Mouse (Mus musculus) stomach, embryonic 15.5 days (tissue): ENCODE data around the gene Ltb. TPM values are rescaled to one million over a fixed set of nuclear protein-coding genes. Genes with fewer than 3 reads are reported as not detected.
"Not testable (repeated sequence)": the region's sequence is repeated elsewhere in the genome, so short reads cannot be mapped to it uniquely, and the experiment has no call there.

Source experiments
- ATAC-seq: fragments of 200-750 bp; cut with Nextera tagmentation; 2 replicates; pipeline ENCODE4 v1.8.0; 2017; ENCODE audit warnings: low read depth, moderate number of reproducible peaks, moderate TSS enrichment; ENCODE audit not compliant: insufficient read depth, low FRiP score
- H3K27ac ChIP-seq: fragments of 300-500 bp; sonication (generic); 2 replicates; pipeline ENCODE4 v1.5.1; 2015; ENCODE audit warnings: mild to moderate bottlenecking, inconsistent platforms
- H3K27me3 ChIP-seq: fragments of 300-500 bp; sonication (generic); replicated peaks from 2 replicates; pipeline ENCODE4 v1.6.1; 2015; ENCODE audit warnings: inconsistent platforms
- H3K36me3 ChIP-seq: fragments of 300-500 bp; sonication (generic); 2 replicates; pipeline ENCODE4 v1.6.1; 2015; ENCODE audit warnings: inconsistent platforms
- H3K4me1 ChIP-seq: fragments of 300-500 bp; sonication (generic); 2 replicates; pipeline ENCODE4 v1.6.1; 2015; ENCODE audit warnings: inconsistent platforms
- H3K4me2 ChIP-seq: fragments of 300-500 bp; sonication (generic); 2 replicates; pipeline ENCODE4 v1.6.1; 2015; ENCODE audit warnings: mild to moderate bottlenecking, inconsistent platforms
- H3K4me3 ChIP-seq: fragments of 300-500 bp; sonication (generic); replicated peaks from 2 replicates; pipeline ENCODE4 v1.5.1; 2015; ENCODE audit warnings: inconsistent platforms
- H3K9ac ChIP-seq: fragments of 300-500 bp; sonication (generic); 2 replicates; pipeline ENCODE4 v1.6.1; 2015; ENCODE audit warnings: inconsistent platforms
- H3K9me3 ChIP-seq: fragments of 300-500 bp; sonication (generic); 2 replicates; pipeline ENCODE4 v1.6.1; 2016; ENCODE audit warnings: inconsistent platforms
- WGBS: fragments of 180-500 bp; shearing (Covaris S2); methylation state at CpG from one replicate; pipeline ENCODE4 v1.1.7; 2015; 5-methylcytosine and 5-hydroxymethylcytosine counted together
- polyA plus RNA-seq: library from polyadenylated mRNA; unstranded; fragments of >200 nt; fragmentation: Nextera tagmentation; extraction: Ambion mirVana; gene quantifications from 2 replicates; pipeline ENCODE4 v1.2.1, GENCODE M21; 2015

Gene Ltb
- polyA plus RNA-seq, 1 experiment from 2014 or later: 5.5 TPM

DNA sequence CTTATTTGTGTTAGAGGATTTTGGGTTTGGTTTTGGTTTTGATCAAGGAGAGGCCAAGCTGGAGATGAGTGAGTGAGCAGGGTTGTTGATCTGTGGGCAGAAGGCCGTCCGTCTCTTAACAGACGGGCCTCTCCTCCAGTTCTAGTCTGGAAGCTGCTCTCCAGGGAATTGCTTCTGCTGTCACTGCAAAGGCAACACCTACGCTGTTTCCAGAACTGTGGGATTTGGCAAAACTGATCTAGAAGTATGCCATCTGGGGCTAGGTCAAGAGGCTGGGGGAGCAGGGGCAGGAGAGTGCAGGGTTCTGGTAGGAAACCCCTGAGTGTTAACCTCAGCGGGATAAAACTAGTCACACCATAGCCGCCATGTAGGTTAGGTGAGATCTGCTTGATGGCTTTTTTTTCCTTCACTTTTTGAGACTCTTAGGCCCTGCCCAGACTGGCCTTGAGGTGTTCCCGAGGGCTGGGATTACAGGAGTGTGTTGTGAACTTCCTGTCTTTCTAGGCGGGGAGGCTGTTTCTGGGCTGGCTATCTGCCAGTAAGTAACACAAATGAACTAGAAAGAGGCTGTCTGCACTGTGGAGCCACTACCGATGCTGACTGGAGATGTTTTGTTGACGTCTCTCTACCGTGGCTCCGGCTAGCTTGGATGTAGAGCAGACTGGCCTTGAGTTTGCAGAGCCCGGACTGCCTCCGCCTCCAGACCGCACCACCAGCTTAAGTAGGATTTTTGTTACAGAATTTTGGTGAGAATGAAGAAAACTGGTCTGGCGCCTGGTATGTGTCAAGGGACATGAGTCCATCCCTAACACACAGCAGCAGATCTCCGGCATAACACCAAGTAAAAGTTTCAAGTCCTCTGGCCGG lies 39.1 kb downstream of the Ltb start, which contains the start of gene Atp6v1g2:
Gene Atp6v1g2 (plus strand): TSS at position 547 of the 867 bp plus-strand sequence.
- H3K27me3 ChIP-seq: no peaks in the 10 kb centered on the region
- peak within 1 kb of the TSS; percentile 58; the same call in 1 of the 2 replicates for H3K4me3 ChIP-seq
- H3K9me3 ChIP-seq: no peaks in the 10 kb centered on the region
- peaks cover 13% of the 10 kb centered on the region for H3K36me3 ChIP-seq
- H3K27ac ChIP-seq: peak within 1 kb of the TSS; percentile 95
- peak within 1 kb of the TSS; percentile 79 for H3K4me2 ChIP-seq
- ATAC-seq: no peak
- peak within 1 kb of the TSS; percentile 22; the same call in 1 of the 2 replicates for H3K9ac ChIP-seq
- WGBS: 38% methylated on average over 18 of the region's 18 CpGs
- peaks cover 39% of the 10 kb centered on the region for H3K4me1 ChIP-seq

DNA sequence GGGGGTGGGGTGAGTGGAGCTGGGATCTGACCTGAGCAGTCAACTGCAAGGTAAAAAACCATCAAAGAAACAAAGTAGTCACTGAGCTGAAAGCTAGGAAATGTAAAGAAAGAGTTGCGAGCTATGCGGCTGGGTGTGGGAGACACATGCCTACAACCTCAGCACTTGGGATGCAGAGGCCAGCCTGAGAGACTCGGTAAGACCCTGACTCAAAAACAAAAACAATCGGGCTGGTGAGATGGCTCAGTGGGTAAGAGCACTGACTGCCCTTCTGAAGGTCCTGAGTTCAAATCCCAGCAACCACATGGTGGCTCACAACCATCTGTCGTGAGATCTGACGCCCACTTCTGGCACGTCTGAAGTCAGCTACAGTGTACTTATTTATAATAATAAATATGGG lies 39.9 kb downstream of the Ltb start:
- Histone ChIP-seq H3K36me3 (peaks cover 12% of the 10 kb centered on the region), H3K4me1 (peaks cover 39% of the 10 kb centered on the region), H3K27ac (peak overlapping the region; percentile 95), H3K4me2 (peak overlapping the region; percentile 79), H3K4me3 (peak overlapping the region; percentile 58; the same call in 1 of the 2 replicates)
- WGBS: 78% methylated on average over 7 of the region's 7 CpGs
- H3K27me3 ChIP-seq, H3K9me3 ChIP-seq, H3K9ac ChIP-seq, ATAC-seq: not testable (repeated sequence)

DNA sequence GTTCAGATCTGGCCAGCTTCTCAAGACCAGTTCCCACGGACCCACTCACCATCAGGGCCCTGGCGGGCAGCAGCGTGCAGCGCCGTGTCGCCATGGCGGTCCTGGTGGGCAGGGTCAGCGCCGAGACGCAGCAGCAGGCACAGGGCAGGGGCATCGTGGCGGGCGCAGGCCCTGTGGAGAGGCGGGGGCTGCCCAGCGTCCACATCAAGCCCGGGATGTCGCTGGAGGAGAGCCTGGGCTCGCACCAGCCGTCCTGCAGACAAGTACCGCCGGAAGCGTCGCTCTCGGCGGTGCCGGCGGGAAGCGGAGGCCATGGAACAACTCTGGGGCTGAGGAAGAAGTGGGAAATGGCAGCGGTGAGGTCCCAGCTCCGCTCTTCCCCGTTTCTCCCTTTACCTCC lies 40.7 kb downstream of the Ltb start:
- Histone ChIP-seq H3K4me1 (peaks cover 34% of the 10 kb centered on the region), H3K27ac (peak overlapping the region; percentile 95), H3K27me3 (no peaks in the 10 kb centered on the region), H3K4me2 (peak overlapping the region; percentile 79), H3K36me3 (peaks cover 5% of the 10 kb centered on the region; the same call in 1 of the 2 replicates), H3K4me3 (peak overlapping the region; percentile 58), H3K9ac (peak overlapping the region; percentile 70), H3K9me3 (no peaks in the 10 kb centered on the region)
- ATAC-seq: no peak
- WGBS: 2% methylated on average over 31 of the region's 31 CpGs

DNA sequence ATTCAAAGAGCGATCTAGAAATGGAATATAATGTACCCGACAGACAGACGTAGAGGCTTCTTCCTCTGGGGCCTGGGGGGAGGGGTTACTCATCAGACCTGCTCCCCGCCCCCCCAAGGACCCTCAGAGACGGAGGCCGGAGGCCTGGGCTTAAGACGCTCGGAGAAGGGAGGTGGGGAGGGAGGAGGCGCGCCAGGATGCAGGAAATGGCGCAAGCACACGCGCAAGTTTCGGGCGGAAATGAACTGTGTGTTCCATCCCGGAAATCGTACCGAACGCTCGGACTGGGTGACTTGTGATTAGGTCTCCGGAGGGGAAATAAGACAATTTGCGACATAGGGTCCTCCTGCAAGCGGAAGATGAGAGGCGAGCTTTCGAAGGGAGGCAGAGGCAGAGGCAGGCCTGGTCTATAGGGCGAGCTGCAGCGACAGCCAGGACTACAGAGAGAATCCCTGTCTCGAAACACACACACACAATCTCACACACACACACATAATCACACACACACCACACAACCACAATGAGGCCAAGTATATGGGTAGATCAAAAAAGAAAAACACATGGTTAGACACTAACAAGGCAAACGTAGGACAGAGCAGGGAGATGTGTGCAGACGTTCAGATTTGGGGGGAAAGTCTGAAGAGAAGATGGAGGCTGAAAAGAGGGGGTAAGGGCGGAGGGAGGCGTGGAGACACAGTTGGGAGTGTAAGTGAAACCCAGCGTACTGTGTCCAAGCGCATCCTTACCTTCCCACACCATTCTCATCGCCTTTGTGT lies 41.6 kb downstream of the Ltb start, which contains the start of gene Nfkbil1:
Gene Nfkbil1 (minus strand): TSS at position 179 of the 776 bp plus-strand sequence.
- H3K4me1 ChIP-seq: peaks cover 41% of the 10 kb centered on the region
- peak within 1 kb of the TSS; percentile 79 for H3K4me2 ChIP-seq
- no peaks in the 10 kb centered on the region for H3K9me3 ChIP-seq
- under 1% methylated on average over 35 of the region's 35 CpGs for WGBS
- H3K9ac ChIP-seq: peak within 1 kb of the TSS; percentile 70
- H3K4me3 ChIP-seq: peak within 1 kb of the TSS; percentile 58
- peak; percentile 80 for ATAC-seq
- no peaks in the 10 kb centered on the region for H3K27me3 ChIP-seq
- H3K36me3 ChIP-seq: peaks cover 5% of the 10 kb centered on the region; the same call in 1 of the 2 replicates
- H3K27ac ChIP-seq: peak within 1 kb of the TSS; percentile 95

DNA sequence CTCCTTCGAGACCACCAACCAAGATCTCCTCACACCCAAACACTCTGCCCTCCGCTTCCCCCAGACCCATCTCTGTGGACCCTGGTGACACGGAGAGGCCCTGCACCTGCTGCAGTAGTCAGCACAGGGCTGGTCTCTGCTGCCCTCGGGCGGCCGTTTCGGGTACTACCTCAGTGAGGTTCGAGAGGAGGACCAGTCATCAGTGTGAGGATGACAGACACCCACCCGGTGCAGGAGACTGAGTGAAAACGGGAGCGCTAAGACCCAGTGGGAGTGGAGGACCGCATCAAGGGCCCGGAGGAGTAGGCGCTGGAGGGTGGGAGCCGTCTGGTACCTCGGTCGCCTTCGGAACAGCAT lies 42.1 kb downstream of the Ltb start:
- H3K4me3 ChIP-seq: peak overlapping the region; percentile 58
- H3K27me3 ChIP-seq: no peaks in the 10 kb centered on the region
- peak overlapping the region; percentile 79 for H3K4me2 ChIP-seq
- under 1% methylated on average over 18 of the region's 18 CpGs for WGBS
- H3K27ac ChIP-seq: peak overlapping the region; percentile 95
- peak overlapping the region; percentile 17; the same call in 1 of the 2 replicates for H3K9ac ChIP-seq
- H3K4me1 ChIP-seq: peaks cover 43% of the 10 kb centered on the region
- peaks cover under 1% of the 10 kb centered on the region; the same call in 1 of the 2 replicates for H3K36me3 ChIP-seq
- no peaks in the 10 kb centered on the region for H3K9me3 ChIP-seq
- ATAC-seq: peak; percentile 57

DNA sequence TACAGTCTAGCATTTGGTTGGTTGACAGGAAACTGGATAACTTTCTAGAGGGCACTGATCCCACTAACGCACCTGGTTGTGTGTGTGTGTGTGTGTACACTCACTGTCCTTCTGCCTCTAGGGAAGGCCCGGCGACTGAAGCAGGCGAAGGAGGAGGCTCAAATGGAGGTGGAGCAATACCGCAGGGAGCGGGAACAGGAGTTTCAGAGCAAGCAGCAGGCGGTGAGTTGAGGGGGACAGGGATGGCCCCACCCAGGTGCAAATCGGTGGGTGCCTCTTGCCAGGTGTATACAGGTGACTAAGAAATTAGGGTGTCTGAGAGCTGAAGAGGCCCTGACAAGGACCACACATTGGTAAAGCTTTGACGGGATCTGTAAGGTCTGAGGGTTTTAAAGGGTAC lies 42.8 kb downstream of the Ltb start:
- no peaks in the 10 kb centered on the region for H3K9me3 ChIP-seq
- H3K27me3 ChIP-seq: no peaks in the 10 kb centered on the region
- ATAC-seq: no peak
- WGBS: 80% methylated on average over 9 of the region's 9 CpGs
- H3K4me1 ChIP-seq: peaks cover 39% of the 10 kb centered on the region
- H3K36me3 ChIP-seq: no peaks in the 10 kb centered on the region
- H3K4me3 ChIP-seq: no peak overlapping the region
- H3K4me2 ChIP-seq: no peak overlapping the region
- no peak overlapping the region for H3K27ac ChIP-seq
- no peak overlapping the region for H3K9ac ChIP-seq

DNA sequence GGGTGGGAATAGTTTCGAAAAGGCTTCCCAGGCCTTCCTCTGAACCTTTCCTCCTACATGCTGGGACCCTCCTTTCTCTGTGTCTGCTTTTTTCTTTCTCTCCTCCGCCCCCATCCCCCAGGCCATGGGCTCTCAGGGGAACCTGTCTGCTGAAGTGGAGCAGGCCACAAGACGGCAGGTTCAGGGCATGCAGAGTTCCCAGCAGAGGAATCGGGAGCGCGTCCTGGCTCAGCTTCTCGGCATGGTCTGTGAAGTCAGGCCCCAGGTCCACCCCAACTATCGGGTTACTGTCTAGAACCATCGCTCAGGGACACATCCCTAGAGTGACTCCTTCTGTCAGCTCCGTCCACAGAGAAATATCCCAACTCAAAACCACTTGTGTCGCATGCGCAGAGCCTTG lies 43.3 kb downstream of the Ltb start:
- no peak overlapping the region for H3K9ac ChIP-seq
- no peak overlapping the region for H3K27ac ChIP-seq
- WGBS: 90% methylated on average over 12 of the region's 12 CpGs
- H3K4me2 ChIP-seq: no peak overlapping the region
- peaks cover 34% of the 10 kb centered on the region for H3K4me1 ChIP-seq
- H3K4me3 ChIP-seq: no peak overlapping the region
- no peaks in the 10 kb centered on the region for H3K27me3 ChIP-seq
- H3K36me3 ChIP-seq: no peaks in the 10 kb centered on the region
- no peak for ATAC-seq
- no peaks in the 10 kb centered on the region for H3K9me3 ChIP-seq

DNA sequence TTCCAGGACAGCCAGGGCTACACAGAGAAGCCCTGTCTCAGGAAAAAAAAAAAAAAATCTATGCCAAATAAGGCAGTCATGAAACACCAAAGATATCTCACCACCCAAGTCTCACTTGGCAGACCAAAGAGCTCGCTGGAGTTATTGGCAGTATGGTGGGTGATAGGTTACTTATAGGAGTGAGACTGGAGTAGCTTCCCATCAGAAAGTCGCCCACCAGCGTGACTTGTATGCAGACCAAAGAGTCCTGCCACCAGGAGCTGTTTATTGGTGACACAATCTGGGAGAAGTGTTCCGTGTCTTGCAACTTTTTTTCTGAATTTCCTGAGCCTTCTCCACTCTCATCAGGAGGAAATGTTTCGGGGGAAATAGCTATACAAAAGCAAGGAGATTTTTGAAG lies 45.5 kb downstream of the Ltb start:
- H3K36me3 ChIP-seq: peaks cover 7% of the 10 kb centered on the region; the same call in 1 of the 2 replicates
- H3K27me3 ChIP-seq: no peaks in the 10 kb centered on the region
- H3K4me1 ChIP-seq: peaks cover 32% of the 10 kb centered on the region
- H3K27ac ChIP-seq: peak overlapping the region; percentile 99; the same call in 1 of the 2 replicates
- no peak overlapping the region for H3K4me3 ChIP-seq
- 75% methylated on average over 5 of the region's 5 CpGs for WGBS
- no peak for ATAC-seq
- H3K9ac ChIP-seq: no peak overlapping the region
- H3K9me3 ChIP-seq: no peaks in the 10 kb centered on the region
- H3K4me2 ChIP-seq: no peak overlapping the region

DNA sequence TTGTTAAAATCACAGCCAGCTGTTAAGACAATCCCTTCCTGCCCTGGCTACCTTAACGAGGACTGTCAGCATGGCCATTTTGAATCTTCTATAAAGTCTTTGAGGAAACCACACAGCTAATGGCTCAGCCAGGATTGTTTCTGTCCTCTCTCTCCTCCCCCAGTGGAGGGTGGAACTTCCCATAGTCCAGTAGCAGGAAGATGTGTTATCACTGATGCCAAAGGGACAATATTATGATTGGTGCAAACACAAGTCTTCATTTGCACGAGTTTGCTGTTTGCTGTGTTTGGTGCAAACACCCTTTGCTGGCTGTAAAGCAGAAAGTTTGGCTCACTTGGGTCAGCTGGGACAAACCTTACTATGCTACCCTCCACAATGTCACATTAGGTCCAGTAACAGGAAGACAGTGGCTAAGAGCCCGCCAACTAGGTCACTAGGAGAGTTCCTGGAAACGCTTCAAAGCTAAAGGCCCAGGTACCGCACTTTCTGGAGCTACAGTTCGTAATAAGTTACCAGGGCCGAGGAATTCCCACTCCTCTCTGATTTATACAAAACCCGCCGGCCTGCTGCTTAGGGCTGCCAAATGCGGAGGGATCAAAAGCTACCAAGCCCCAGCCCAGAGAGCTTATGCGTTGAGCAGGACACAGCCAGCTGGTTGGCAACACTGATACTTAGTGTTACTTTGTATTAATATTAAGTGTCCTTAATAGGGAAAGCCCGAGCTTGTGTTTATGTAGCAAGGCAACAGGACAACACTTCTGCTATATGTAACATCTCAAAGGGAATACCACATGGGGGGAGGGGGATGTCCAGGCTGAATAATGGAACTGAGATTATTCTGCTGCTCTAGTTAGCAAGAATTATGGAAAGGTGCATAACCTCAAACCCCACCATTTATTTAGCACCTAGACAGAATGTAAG lies 46.4 kb downstream of the Ltb start:
- Histone ChIP-seq H3K27me3 (no peaks in the 10 kb centered on the region), H3K27ac (peak overlapping the region; percentile 99), H3K4me2 (peak overlapping the region; percentile 81), H3K9ac (peak overlapping the region; percentile 10; the same call in 1 of the 2 replicates), H3K36me3 (peaks cover 16% of the 10 kb centered on the region), H3K4me3 (peak overlapping the region; percentile 70), H3K4me1 (peaks cover 41% of the 10 kb centered on the region), H3K9me3 (no peaks in the 10 kb centered on the region)
- 22% methylated on average over 12 of the region's 12 CpGs for WGBS
- ATAC-seq: peak; percentile 6; the same call in 1 of the 2 replicates

DNA sequence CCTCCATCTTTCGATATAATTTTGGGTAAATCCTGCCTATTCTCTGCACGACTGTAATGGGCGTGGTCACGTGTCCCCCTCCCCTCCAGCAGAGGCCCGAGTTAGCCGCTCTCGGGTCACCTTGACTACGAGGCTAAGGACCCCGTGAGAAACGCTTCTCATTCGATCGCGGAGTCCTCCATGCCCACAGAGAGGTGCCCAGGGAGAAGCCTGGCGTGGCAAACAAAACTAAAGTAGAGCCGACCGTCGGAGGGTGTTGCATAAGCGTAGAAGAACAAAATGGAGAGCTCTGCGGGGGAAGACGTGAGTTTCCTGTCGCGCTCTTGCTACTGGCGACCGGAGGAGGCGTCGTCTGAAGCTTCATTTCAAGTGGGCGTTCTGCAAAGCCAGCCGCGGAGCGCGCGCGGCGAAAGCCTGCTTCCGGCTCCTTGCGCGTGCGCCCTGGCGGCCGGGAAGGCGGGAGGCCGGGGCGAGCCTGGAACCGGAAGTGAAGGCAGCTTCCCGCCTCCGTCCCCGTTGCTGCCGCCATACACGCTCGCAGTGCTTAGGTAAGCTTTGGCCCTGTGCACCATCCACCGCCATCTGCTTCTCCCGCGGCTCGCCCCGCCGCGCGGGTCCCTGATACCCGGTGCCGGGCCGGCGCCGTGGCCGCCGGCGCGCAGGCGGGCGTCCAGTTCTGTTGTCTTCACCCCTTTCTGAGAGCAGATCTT lies 47.2 kb downstream of the Ltb start, which contains the start of gene Ddx39b:
Gene Ddx39b (plus strand): TSS at position 442 of the 710 bp plus-strand sequence.
- H3K4me2 ChIP-seq: peak within 1 kb of the TSS; percentile 81
- peak within 1 kb of the TSS; percentile 93 for H3K9ac ChIP-seq
- H3K9me3 ChIP-seq: no peaks in the 10 kb centered on the region
- H3K4me3 ChIP-seq: peak within 1 kb of the TSS; percentile 70
- no peaks in the 10 kb centered on the region for H3K27me3 ChIP-seq
- ATAC-seq: peak; percentile 87
- under 1% methylated on average over 69 of the region's 69 CpGs for WGBS
- peak within 1 kb of the TSS; percentile 99 for H3K27ac ChIP-seq
- peaks cover 38% of the 10 kb centered on the region for H3K4me1 ChIP-seq
- peaks cover 24% of the 10 kb centered on the region for H3K36me3 ChIP-seq
